Mouse (Mus musculus): ENCODE measurements around the gene Myh10. TPM values are rescaled to one million over a fixed set of nuclear protein-coding genes. Genes with fewer than 3 reads are reported as not detected.

The Myh10 gene
- total and polyA plus RNA-seq, 3 experiments: 17.9 to 25.9 (median 25.6) TPM

- intact Hi-C loops (cut with DNase I): loop anchor here (2.0 kb wide), 1 partner anchor 18 kb away; the partner anchor contains the start of gene Ndel1
- peak; percentile 100 for DNase-seq
- H3K27me3 ChIP-seq (ENCODE audit: control insufficient read depth, insufficient read depth, low read length): no peaks in the 10 kb centered on the region
- TF ChIP-seq EP300 (IDR thresholded peaks at IDR 0.05; ENCODE audit: insufficient read depth, low read depth, low read length): peak; percentile 35
- no peak for TF ChIP-seq CTCF (IDR thresholded peaks at IDR 0.05)
- TF ChIP-seq POLR2A (IDR thresholded peaks at IDR 0.05; ENCODE audit: insufficient read depth, low read depth, low read length): peak; percentile 95
- peaks cover 19% of the 10 kb centered on the region for H3K4me1 ChIP-seq (ENCODE audit: control insufficient read depth, insufficient read depth, low read length)
- peak overlapping the region; percentile 71 for H3K4me3 ChIP-seq
- peaks cover 27% of the 10 kb centered on the region for H3K36me3 ChIP-seq (ENCODE audit: control insufficient read depth, insufficient read depth, low read length)
- H3K9ac ChIP-seq (ENCODE audit: low read depth, low read length): peak overlapping the region; percentile 98
- peak overlapping the region; percentile 96 for H3K27ac ChIP-seq
- WGBS: under 1% methylated on average over 42 of the region's 42 CpGs
- peaks cover 4% of the 10 kb centered on the region for H3K79me2 ChIP-seq (replicated peaks; ENCODE audit: control insufficient read depth, insufficient read depth, low read length)
Measured at GRCm38 (mm10) chr11:68852932-68853409, 161.6 kb downstream of the Myh10 start.

- Histone ChIP-seq H3K4me3 (peak overlapping the region; percentile 41), H3K27me3 (ENCODE audit: control insufficient read depth, insufficient read depth, low read length) (no peaks in the 10 kb centered on the region), H3K79me2 (replicated peaks; ENCODE audit: control insufficient read depth, insufficient read depth, low read length) (peaks cover 1% of the 10 kb centered on the region; the same call in 1 of the 2 replicates), H3K4me1 (ENCODE audit: control insufficient read depth, insufficient read depth, low read length) (peaks cover 17% of the 10 kb centered on the region), H3K9ac (ENCODE audit: low read depth, low read length) (peak overlapping the region; percentile 60), H3K27ac (peak overlapping the region; percentile 96), H3K36me3 (ENCODE audit: control insufficient read depth, insufficient read depth, low read length) (peaks cover 22% of the 10 kb centered on the region)
- WGBS: 17% methylated on average over 14 of the region's 14 CpGs
- TF ChIP-seq POLR2A (IDR thresholded peaks at IDR 0.05; ENCODE audit: insufficient read depth, low read depth, low read length): peak; percentile 73
- peak; percentile 45 for TF ChIP-seq CTCF (IDR thresholded peaks at IDR 0.05)
- TF ChIP-seq EP300 (IDR thresholded peaks at IDR 0.05; ENCODE audit: insufficient read depth, low read depth, low read length): peak; percentile 95
- peak; percentile 66 to 81 for DNase-seq
- intact Hi-C loops (cut with DNase I): loop anchor here (1.0 to 2.0 kb wide), 2 partner anchors 10 to 17 kb away; partner anchors contain the start of gene Ndel1
Measured at GRCm38 (mm10) chr11:68853611-68854401, 162.4 kb downstream of the Myh10 start.

GRCm38 (mm10) chr11:68854621-68855020 is 163.3 kb downstream of the Myh10 start:
- no peak overlapping the region for H3K4me3 ChIP-seq
- peaks cover 1% of the 10 kb centered on the region; the same call in 1 of the 2 replicates for H3K79me2 ChIP-seq (replicated peaks; ENCODE audit: control insufficient read depth, insufficient read depth, low read length)
- intact Hi-C loops (cut with DNase I): loop anchor here (1.0 kb wide), 1 partner anchor 10 kb away; no protein-coding TSS in a partner anchor
- peak overlapping the region; percentile 96 for H3K27ac ChIP-seq
- H3K9ac ChIP-seq (ENCODE audit: low read depth, low read length): no peak overlapping the region
- H3K4me1 ChIP-seq (ENCODE audit: control insufficient read depth, insufficient read depth, low read length): peaks cover 13% of the 10 kb centered on the region
- TF ChIP-seq POLR2A (IDR thresholded peaks at IDR 0.05; ENCODE audit: insufficient read depth, low read depth, low read length) (no peak), CTCF (IDR thresholded peaks at IDR 0.05) (no peak), EP300 (IDR thresholded peaks at IDR 0.05; ENCODE audit: insufficient read depth, low read depth, low read length) (no peak)
- DNase-seq: no peak
- 61% methylated on average over 3 of the region's 3 CpGs for WGBS
- H3K27me3 ChIP-seq (ENCODE audit: control insufficient read depth, insufficient read depth, low read length): no peaks in the 10 kb centered on the region
- peaks cover 19% of the 10 kb centered on the region for H3K36me3 ChIP-seq (ENCODE audit: control insufficient read depth, insufficient read depth, low read length)

- intact Hi-C loops (cut with DNase I): no loop called here
- H3K27ac ChIP-seq: no peak overlapping the region
- H3K27me3 ChIP-seq (ENCODE audit: control insufficient read depth, insufficient read depth, low read length): no peaks in the 10 kb centered on the region
- no peak for DNase-seq
- H3K79me2 ChIP-seq (replicated peaks; ENCODE audit: control insufficient read depth, insufficient read depth, low read length): no peaks in the 10 kb centered on the region
- H3K9ac ChIP-seq (ENCODE audit: low read depth, low read length): no peak overlapping the region
- peaks cover 6% of the 10 kb centered on the region for H3K4me1 ChIP-seq (ENCODE audit: control insufficient read depth, insufficient read depth, low read length)
- H3K4me3 ChIP-seq: no peak overlapping the region
- TF ChIP-seq EP300 (IDR thresholded peaks at IDR 0.05; ENCODE audit: insufficient read depth, low read depth, low read length): no peak
- TF ChIP-seq CTCF (IDR thresholded peaks at IDR 0.05): no peak
- no peak for TF ChIP-seq POLR2A (IDR thresholded peaks at IDR 0.05; ENCODE audit: insufficient read depth, low read depth, low read length)
- 94% methylated on average over 3 of the region's 3 CpGs for WGBS
- H3K36me3 ChIP-seq (ENCODE audit: control insufficient read depth, insufficient read depth, low read length): 0 out of 2 replicates have a peak, but pooled peaks cover 2% of the 10 kb centered on the region
Measured at GRCm38 (mm10) chr11:68857329-68857728, 166.0 kb downstream of the Myh10 start.

GRCm38 (mm10) chr11:68859943-68860593 is 168.7 kb downstream of the Myh10 start:
- Histone ChIP-seq H3K27me3 (ENCODE audit: control insufficient read depth, insufficient read depth, low read length) (no peaks in the 10 kb centered on the region), H3K36me3 (ENCODE audit: control insufficient read depth, insufficient read depth, low read length) (peaks cover 5% of the 10 kb centered on the region), H3K79me2 (replicated peaks; ENCODE audit: control insufficient read depth, insufficient read depth, low read length) (no peaks in the 10 kb centered on the region), H3K27ac (no peak overlapping the region), H3K9ac (ENCODE audit: low read depth, low read length) (no peak overlapping the region), H3K4me1 (ENCODE audit: control insufficient read depth, insufficient read depth, low read length) (peaks cover 6% of the 10 kb centered on the region), H3K4me3 (no peak overlapping the region)
- WGBS: 81% methylated on average over 8 of the region's 8 CpGs
- TF ChIP-seq EP300 (IDR thresholded peaks at IDR 0.05; ENCODE audit: insufficient read depth, low read depth, low read length) (no peak), CTCF (IDR thresholded peaks at IDR 0.05) (no peak), POLR2A (IDR thresholded peaks at IDR 0.05; ENCODE audit: insufficient read depth, low read depth, low read length) (no peak)
- intact Hi-C loops (cut with DNase I): no loop called here
- DNase-seq: no peak

Data from heart, adult 2 months (tissue).